Mouse (Mus musculus) heart, postnatal 25 days (tissue): ENCODE results near the gene Jakmip3. TPM values are rescaled to one million over a fixed set of nuclear protein-coding genes. Genes with fewer than 3 reads are reported as not detected.
A peak's percentile ranks its signal among the peaks of the same experiment; 100 is the strongest.

ENCODE experiments used
- DNase-seq: peaks from one replicate; pipeline ENCODE4 v3.0.0; 2022; ENCODE audit warnings: low spot score
- intact Hi-C: fragments of 180-260 bp; cut with DNase I; formaldehyde crosslinking; loops from one replicate; pipeline ENCODE4 v1.15.1; 2025
- total RNA-seq, 2 experiments: library from RNA; stranded (reverse); gene quantifications; 2 replicates each; pipeline ENCODE4 v1.2.3; 2021

The Jakmip3 gene
- total RNA-seq, 2 experiments from 2014 or later = 0.20 to 0.29 TPM

- DNase-seq = no peak
- intact Hi-C loops = no loop called here
Observed at GRCm38 (mm10) chr7:139017249-139017903, 76.8 kb downstream of the Jakmip3 start.

- intact Hi-C loops = no loop called here
- no peak for DNase-seq
Observed at GRCm38 (mm10) chr7:139020884-139021283, 80.4 kb downstream of the Jakmip3 start.

- no peak for DNase-seq
- intact Hi-C loops = no loop called here
Observed at GRCm38 (mm10) chr7:139021326-139021725, 80.8 kb downstream of the Jakmip3 start.

GRCm38 (mm10) chr7:139027136-139027535 is 86.6 kb downstream of the Jakmip3 start:
- intact Hi-C loops = no loop called here

GRCm38 (mm10) chr7:139031215-139031614 is 90.7 kb downstream of the Jakmip3 start:
- no peak for DNase-seq
- intact Hi-C loops = no loop called here

More at GRCm38 (mm10) chr7:139027136-139027535, 86.6 kb downstream of the Jakmip3 start:
- DNase-seq = no peak

GRCm38 (mm10) chr7:139063406-139063805 is 122.9 kb downstream of the Jakmip3 start:
- no peak for DNase-seq
- intact Hi-C loops = no loop called here

- intact Hi-C loops = no loop called here
- no peak for DNase-seq
Observed at GRCm38 (mm10) chr7:139068182-139068623, 127.7 kb downstream of the Jakmip3 start.

GRCm38 (mm10) chr7:139074189-139074588 is 133.7 kb downstream of the Jakmip3 start:
- no peak for DNase-seq
- intact Hi-C loops = no loop called here

- intact Hi-C loops = no loop called here
- no peak for DNase-seq
Observed at GRCm38 (mm10) chr7:139075054-139075794, 134.7 kb downstream of the Jakmip3 start.

GRCm38 (mm10) chr7:139077283-139077682 is 136.8 kb downstream of the Jakmip3 start:
- DNase-seq = no peak
- intact Hi-C loops = no loop called here

- DNase-seq = no peak
- intact Hi-C loops = no loop called here
Observed at GRCm38 (mm10) chr7:139078181-139078580, 137.7 kb downstream of the Jakmip3 start.

GRCm38 (mm10) chr7:139079141-139079540 is 138.6 kb downstream of the Jakmip3 start:
- no peak for DNase-seq
- intact Hi-C loops = no loop called here

- intact Hi-C loops = no loop called here
- DNase-seq = no peak
Observed at GRCm38 (mm10) chr7:139080714-139081113, 140.2 kb downstream of the Jakmip3 start.

- intact Hi-C loops = no loop called here
- DNase-seq = no peak
Observed at GRCm38 (mm10) chr7:139081158-139081557, 140.6 kb downstream of the Jakmip3 start.

GRCm38 (mm10) chr7:139082281-139082680 is 141.8 kb downstream of the Jakmip3 start:
- intact Hi-C loops = no loop called here
- no peak for DNase-seq

GRCm38 (mm10) chr7:139084316-139084715 is 143.8 kb downstream of the Jakmip3 start:
- DNase-seq = no peak
- intact Hi-C loops = no loop called here

GRCm38 (mm10) chr7:139085629-139086194 is 145.2 kb downstream of the Jakmip3 start, which contains the start of gene Dpysl4:
Dpysl4 (plus strand) TSS chr7:139086001.
- intact Hi-C loops = no loop called here
- peak; percentile 27 for DNase-seq

GRCm38 (mm10) chr7:139086195-139087158 is 145.9 kb downstream of the Jakmip3 start:
- intact Hi-C loops = no loop called here
- DNase-seq = no peak

GRCm38 (mm10) chr7:139087801-139088200 is 147.3 kb downstream of the Jakmip3 start:
- no peak for DNase-seq
- intact Hi-C loops = no loop called here
